Mouse (Mus musculus) olfactory bulb, adult 2 months (tissue): ENCODE results near the gene Gria4. TPM values are rescaled to one million over a fixed set of nuclear protein-coding genes. Genes with fewer than 3 reads are reported as not detected.

Experiments used
- H3K27ac ChIP-seq: fragments of 200-500 bp; 2 replicates; pipeline ENCODE4 v1.5.1; 2012; ENCODE audit warnings: low read depth, low read length; ENCODE audit not compliant: insufficient read depth
- H3K4me1 ChIP-seq: fragments of 200-500 bp; 2 replicates; pipeline ENCODE4 v1.6.1; 2012; ENCODE audit warnings: low read length; ENCODE audit not compliant: control insufficient read depth, insufficient read depth
- H3K4me3 ChIP-seq: fragments of 200-500 bp; 2 replicates; pipeline ENCODE4 v1.5.1; 2012; ENCODE audit warnings: mild to moderate bottlenecking, low read depth, low read length, moderate library complexity; ENCODE audit not compliant: insufficient read depth
- CTCF ChIP-seq: fragments of 200-500 bp; IDR thresholded peaks from 2 replicates; pipeline ENCODE4 v1.5.1; 2012; ENCODE audit warnings: low read depth, mild to moderate bottlenecking, low read length, moderate library complexity; ENCODE audit not compliant: insufficient read depth
- POLR2A ChIP-seq: fragments of 200-500 bp; IDR thresholded peaks from 2 replicates; pipeline ENCODE4 v1.6.1; 2012; ENCODE audit warnings: mild to moderate bottlenecking, low read depth, low read length, moderate library complexity; ENCODE audit not compliant: insufficient read depth
- WGBS: fragments of 180-500 bp; shearing (Covaris S2); methylation state at CpG from one replicate; pipeline ENCODE4 v1.1.7; 2018; 5-methylcytosine and 5-hydroxymethylcytosine counted together
- polyA plus RNA-seq: library from polyadenylated mRNA; stranded (reverse); fragments of >200 nt; gene quantifications from 2 replicates; pipeline ENCODE4 v1.2.4, GENCODE M21; 2012; ENCODE audit warnings: low replicate concordance; ENCODE audit not compliant: missing spikeins, insufficient read depth, insufficient read length

Gria4 gene
- polyA plus RNA-seq, 1 experiment, result not detected

- Histone ChIP-seq H3K4me3 (no peak overlapping the region), H3K4me1 (no peaks in the 10 kb centered on the region), H3K27ac (no peak overlapping the region)
- TF ChIP-seq POLR2A, result no peak
- TF ChIP-seq CTCF, result no peak
Observed at GRCm38 (mm10) chr9:4513796-4514562, 282.1 kb downstream of the Gria4 start.

GRCm38 (mm10) chr9:4506086-4506485, 289.9 kb downstream of the Gria4 start:
- Histone ChIP-seq H3K4me3 (no peak overlapping the region), H3K4me1 (no peaks in the 10 kb centered on the region), H3K27ac (no peak overlapping the region)
- WGBS, result 63% methylated on average over 3 of the region's 3 CpGs
- TF ChIP-seq POLR2A, result no peak
- no peak for TF ChIP-seq CTCF

GRCm38 (mm10) chr9:4505087-4505486, 290.9 kb downstream of the Gria4 start:
- H3K4me3 ChIP-seq, result no peak overlapping the region
- 20% methylated on average over 1 of the region's 1 CpGs for WGBS
- no peaks in the 10 kb centered on the region for H3K4me1 ChIP-seq
- TF ChIP-seq POLR2A (no peak), CTCF (no peak)
- H3K27ac ChIP-seq, result no peak overlapping the region

GRCm38 (mm10) chr9:4486428-4486827, 309.6 kb downstream of the Gria4 start:
- H3K27ac ChIP-seq, result no peak overlapping the region
- 86% methylated on average over 2 of the region's 2 CpGs for WGBS
- H3K4me1 ChIP-seq, result no peaks in the 10 kb centered on the region
- TF ChIP-seq CTCF, result no peak
- no peak for TF ChIP-seq POLR2A
- no peak overlapping the region for H3K4me3 ChIP-seq

- Histone ChIP-seq H3K27ac (no peak overlapping the region), H3K4me3 (no peak overlapping the region), H3K4me1 (no peaks in the 10 kb centered on the region)
- 77% methylated on average over 2 of the region's 2 CpGs for WGBS
- no peak for TF ChIP-seq POLR2A
- no peak for TF ChIP-seq CTCF
Observed at GRCm38 (mm10) chr9:4484502-4484901, 311.5 kb downstream of the Gria4 start.

- Histone ChIP-seq H3K4me3 (no peak overlapping the region), H3K4me1 (no peaks in the 10 kb centered on the region), H3K27ac (no peak overlapping the region)
- WGBS, result 35% methylated on average over 2 of the region's 2 CpGs
- TF ChIP-seq POLR2A, result no peak
- TF ChIP-seq CTCF, result no peak
Observed at GRCm38 (mm10) chr9:4470791-4471190, 325.2 kb downstream of the Gria4 start.

- Histone ChIP-seq H3K4me1 (no peaks in the 10 kb centered on the region), H3K27ac (no peak overlapping the region), H3K4me3 (no peak overlapping the region)
- TF ChIP-seq CTCF, result no peak
- TF ChIP-seq POLR2A, result no peak
- 63% methylated on average over 1 of the region's 1 CpGs for WGBS
Observed at GRCm38 (mm10) chr9:4459456-4460070, 336.5 kb downstream of the Gria4 start.

GRCm38 (mm10) chr9:4458193-4458592, 337.8 kb downstream of the Gria4 start:
- H3K4me1 ChIP-seq, result no peaks in the 10 kb centered on the region
- no peak overlapping the region for H3K4me3 ChIP-seq
- 71% methylated on average over 1 of the region's 1 CpGs for WGBS
- H3K27ac ChIP-seq, result no peak overlapping the region
- TF ChIP-seq CTCF (no peak), POLR2A (no peak)

GRCm38 (mm10) chr9:4457644-4458043, 338.4 kb downstream of the Gria4 start:
- H3K27ac ChIP-seq, result no peak overlapping the region
- no peaks in the 10 kb centered on the region for H3K4me1 ChIP-seq
- no peak overlapping the region for H3K4me3 ChIP-seq
- TF ChIP-seq CTCF (no peak), POLR2A (no peak)
- WGBS, result 66% methylated on average over 1 of the region's 1 CpGs
